Mouse (Mus musculus): ENCODE data around the gene Parp16. TPM values are rescaled to one million over a fixed set of nuclear protein-coding genes. Genes with fewer than 3 reads are reported as not detected.
"Not testable (repeated sequence)": the region's sequence is repeated elsewhere in the genome, so short reads cannot be mapped to it uniquely, and the experiment has no call there.

The Parp16 gene
- polyA plus RNA-seq, 1 experiment from 2014 or later = 7.5 TPM

GRCm38 (mm10) chr9:65220398-65220797 lies 25.2 kb downstream of the Parp16 start:
- H3K4me2 ChIP-seq; H3K27ac ChIP-seq (ENCODE audit: low read depth, low read length); ATAC-seq (replicated peaks; ENCODE audit: low FRiP score); DNase-seq (ENCODE audit: low spot score); H3K9ac ChIP-seq (ENCODE audit: low read depth, low read length); H3K36me3 ChIP-seq (ENCODE audit: control insufficient read depth, insufficient read depth, low read length); H3K4me3 ChIP-seq (ENCODE audit: low read depth, low read length); H3K9me3 ChIP-seq (ENCODE audit: control insufficient read depth, low read length); H3K27me3 ChIP-seq (replicated peaks; ENCODE audit: control insufficient read depth, insufficient read depth, low read length): not testable (repeated sequence)
- H3K4me1 ChIP-seq (replicated peaks; ENCODE audit: control insufficient read depth, insufficient read depth, low read length) = peaks cover 30% of the 10 kb centered on the region
- WGBS = 48% methylated on average over 3 of the region's 3 CpGs

GRCm38 (mm10) chr9:65223927-65224326 lies 28.8 kb downstream of the Parp16 start:
- H3K4me1 ChIP-seq (replicated peaks; ENCODE audit: control insufficient read depth, insufficient read depth, low read length) = no peaks in the 10 kb centered on the region
- H3K4me2 ChIP-seq = no peak overlapping the region
- no peak overlapping the region for H3K27ac ChIP-seq (ENCODE audit: low read depth, low read length)
- no peak for DNase-seq (ENCODE audit: low spot score)
- no peak for ATAC-seq (replicated peaks; ENCODE audit: low FRiP score)
- H3K27me3 ChIP-seq (replicated peaks; ENCODE audit: control insufficient read depth, insufficient read depth, low read length) = no peaks in the 10 kb centered on the region
- no peak overlapping the region for H3K9ac ChIP-seq (ENCODE audit: low read depth, low read length)
- H3K4me3 ChIP-seq (ENCODE audit: low read depth, low read length) = no peak overlapping the region
- no peaks in the 10 kb centered on the region for H3K9me3 ChIP-seq (ENCODE audit: control insufficient read depth, low read length)
- WGBS = 83% methylated on average over 6 of the region's 6 CpGs
- H3K36me3 ChIP-seq (ENCODE audit: control insufficient read depth, insufficient read depth, low read length) = no peaks in the 10 kb centered on the region

- Histone ChIP-seq H3K9ac (ENCODE audit: low read depth, low read length) (no peak overlapping the region), H3K4me3 (ENCODE audit: low read depth, low read length) (no peak overlapping the region), H3K27ac (ENCODE audit: low read depth, low read length) (no peak overlapping the region), H3K36me3 (ENCODE audit: control insufficient read depth, insufficient read depth, low read length) (peaks cover 2% of the 10 kb centered on the region; the same call in 1 of the 2 replicates), H3K4me2 (no peak overlapping the region), H3K4me1 (replicated peaks; ENCODE audit: control insufficient read depth, insufficient read depth, low read length) (no peaks in the 10 kb centered on the region), H3K9me3 (ENCODE audit: control insufficient read depth, low read length) (no peaks in the 10 kb centered on the region), H3K27me3 (replicated peaks; ENCODE audit: control insufficient read depth, insufficient read depth, low read length) (no peaks in the 10 kb centered on the region)
- DNase-seq (ENCODE audit: low spot score) (no peak), ATAC-seq (replicated peaks; ENCODE audit: low FRiP score) (no peak)
- 40% methylated on average over 4 of the region's 4 CpGs for WGBS
These were observed 30.6 kb downstream of the Parp16 start for GRCm38 (mm10) chr9:65225795-65226194.

GRCm38 (mm10) chr9:65230250-65230649 lies 35.1 kb downstream of the Parp16 start:
- Histone ChIP-seq H3K4me1 (replicated peaks; ENCODE audit: control insufficient read depth, insufficient read depth, low read length) (0 out of 2 replicates have a peak, but pooled peaks cover 5% of the 10 kb centered on the region), H3K9ac (ENCODE audit: low read depth, low read length) (no peak overlapping the region), H3K4me2 (no peak overlapping the region), H3K27me3 (replicated peaks; ENCODE audit: control insufficient read depth, insufficient read depth, low read length) (no peaks in the 10 kb centered on the region), H3K9me3 (ENCODE audit: control insufficient read depth, low read length) (no peaks in the 10 kb centered on the region), H3K36me3 (ENCODE audit: control insufficient read depth, insufficient read depth, low read length) (peaks cover 2% of the 10 kb centered on the region; the same call in 1 of the 2 replicates), H3K4me3 (ENCODE audit: low read depth, low read length) (no peak overlapping the region), H3K27ac (ENCODE audit: low read depth, low read length) (no peak overlapping the region)
- ATAC-seq (replicated peaks; ENCODE audit: low FRiP score) (no peak), DNase-seq (ENCODE audit: low spot score) (no peak)
- WGBS = 59% methylated on average over 6 of the region's 6 CpGs

- WGBS = 68% methylated on average over 8 of the region's 8 CpGs
- peaks cover 2% of the 10 kb centered on the region; the same call in 1 of the 2 replicates for H3K36me3 ChIP-seq (ENCODE audit: control insufficient read depth, insufficient read depth, low read length)
- no peak for ATAC-seq (replicated peaks; ENCODE audit: low FRiP score)
These were observed 36.1 kb downstream of the Parp16 start for GRCm38 (mm10) chr9:65231284-65231683.

GRCm38 (mm10) chr9:65233243-65233985 lies 38.3 kb downstream of the Parp16 start:
- Histone ChIP-seq H3K27ac (ENCODE audit: low read depth, low read length) (no peak overlapping the region), H3K9ac (ENCODE audit: low read depth, low read length) (no peak overlapping the region), H3K4me3 (ENCODE audit: low read depth, low read length) (no peak overlapping the region), H3K36me3 (ENCODE audit: control insufficient read depth, insufficient read depth, low read length) (peaks cover 2% of the 10 kb centered on the region; the same call in 1 of the 2 replicates), H3K27me3 (replicated peaks; ENCODE audit: control insufficient read depth, insufficient read depth, low read length) (no peaks in the 10 kb centered on the region), H3K4me1 (replicated peaks; ENCODE audit: control insufficient read depth, insufficient read depth, low read length) (0 out of 2 replicates have a peak, but pooled peaks cover 5% of the 10 kb centered on the region), H3K4me2 (no peak overlapping the region), H3K9me3 (ENCODE audit: control insufficient read depth, low read length) (no peaks in the 10 kb centered on the region)
- DNase-seq (ENCODE audit: low spot score) (no peak), ATAC-seq (replicated peaks; ENCODE audit: low FRiP score) (no peak)
- WGBS = 84% methylated on average over 9 of the region's 9 CpGs

More at GRCm38 (mm10) chr9:65231284-65231683, 36.1 kb downstream of the Parp16 start:
- no peak overlapping the region for H3K9ac ChIP-seq (ENCODE audit: low read depth, low read length)
- H3K27ac ChIP-seq (ENCODE audit: low read depth, low read length) = no peak overlapping the region
- H3K9me3 ChIP-seq (ENCODE audit: control insufficient read depth, low read length) = no peaks in the 10 kb centered on the region
- H3K27me3 ChIP-seq (replicated peaks; ENCODE audit: control insufficient read depth, insufficient read depth, low read length) = no peaks in the 10 kb centered on the region
- no peak overlapping the region for H3K4me2 ChIP-seq
- H3K4me1 ChIP-seq (replicated peaks; ENCODE audit: control insufficient read depth, insufficient read depth, low read length) = 0 out of 2 replicates have a peak, but pooled peaks cover 5% of the 10 kb centered on the region
- no peak for DNase-seq (ENCODE audit: low spot score)
- no peak overlapping the region for H3K4me3 ChIP-seq (ENCODE audit: low read depth, low read length)

GRCm38 (mm10) chr9:65234734-65235133 lies 39.6 kb downstream of the Parp16 start:
- Histone ChIP-seq H3K36me3 (ENCODE audit: control insufficient read depth, insufficient read depth, low read length) (peaks cover 2% of the 10 kb centered on the region; the same call in 1 of the 2 replicates), H3K4me1 (replicated peaks; ENCODE audit: control insufficient read depth, insufficient read depth, low read length) (0 out of 2 replicates have a peak, but pooled peaks cover 5% of the 10 kb centered on the region)
- WGBS = 67% methylated on average over 3 of the region's 3 CpGs

GRCm38 (mm10) chr9:65235601-65236000 lies 40.4 kb downstream of the Parp16 start:
- no peaks in the 10 kb centered on the region for H3K27me3 ChIP-seq (replicated peaks; ENCODE audit: control insufficient read depth, insufficient read depth, low read length)
- H3K4me1 ChIP-seq (replicated peaks; ENCODE audit: control insufficient read depth, insufficient read depth, low read length) = 0 out of 2 replicates have a peak, but pooled peaks cover 5% of the 10 kb centered on the region
- 55% methylated on average over 1 of the region's 1 CpGs for WGBS
- H3K4me3 ChIP-seq (ENCODE audit: low read depth, low read length) = no peak overlapping the region
- H3K36me3 ChIP-seq (ENCODE audit: control insufficient read depth, insufficient read depth, low read length) = no peaks in the 10 kb centered on the region
- H3K9me3 ChIP-seq (ENCODE audit: control insufficient read depth, low read length) = no peaks in the 10 kb centered on the region
- H3K9ac ChIP-seq (ENCODE audit: low read depth, low read length) = no peak overlapping the region
- DNase-seq (ENCODE audit: low spot score) = no peak
- H3K27ac ChIP-seq (ENCODE audit: low read depth, low read length) = no peak overlapping the region; the same call in 1 of the 2 replicates
- no peak for ATAC-seq (replicated peaks; ENCODE audit: low FRiP score)
- H3K4me2 ChIP-seq = no peak overlapping the region

More at GRCm38 (mm10) chr9:65234734-65235133, 39.6 kb downstream of the Parp16 start:
- no peaks in the 10 kb centered on the region for H3K27me3 ChIP-seq (replicated peaks; ENCODE audit: control insufficient read depth, insufficient read depth, low read length)
- no peak overlapping the region for H3K4me3 ChIP-seq (ENCODE audit: low read depth, low read length)
- H3K9ac ChIP-seq (ENCODE audit: low read depth, low read length) = no peak overlapping the region
- H3K4me2 ChIP-seq = no peak overlapping the region
- H3K9me3 ChIP-seq (ENCODE audit: control insufficient read depth, low read length) = no peaks in the 10 kb centered on the region
- ATAC-seq (replicated peaks; ENCODE audit: low FRiP score) = no peak
- H3K27ac ChIP-seq (ENCODE audit: low read depth, low read length) = no peak overlapping the region
- DNase-seq (ENCODE audit: low spot score) = no peak

- Histone ChIP-seq H3K4me2 (no peak overlapping the region), H3K9ac (ENCODE audit: low read depth, low read length) (no peak overlapping the region), H3K9me3 (ENCODE audit: control insufficient read depth, low read length) (no peaks in the 10 kb centered on the region), H3K4me3 (ENCODE audit: low read depth, low read length) (no peak overlapping the region), H3K36me3 (ENCODE audit: control insufficient read depth, insufficient read depth, low read length) (no peaks in the 10 kb centered on the region), H3K27me3 (replicated peaks; ENCODE audit: control insufficient read depth, insufficient read depth, low read length) (no peaks in the 10 kb centered on the region), H3K27ac (ENCODE audit: low read depth, low read length) (no peak overlapping the region), H3K4me1 (replicated peaks; ENCODE audit: control insufficient read depth, insufficient read depth, low read length) (0 out of 2 replicates have a peak, but pooled peaks cover 2% of the 10 kb centered on the region)
- DNase-seq (ENCODE audit: low spot score) (no peak), ATAC-seq (replicated peaks; ENCODE audit: low FRiP score) (no peak)
- 78% methylated on average over 11 of the region's 11 CpGs for WGBS
These were observed 42.5 kb downstream of the Parp16 start for GRCm38 (mm10) chr9:65237616-65238015.
